Mouse (Mus musculus): ENCODE results near the gene Gm525.
"Not testable (repeated sequence)": the region's sequence is repeated elsewhere in the genome, so short reads cannot be mapped to it uniquely, and the experiment has no call there.

Gm525 gene

DNA sequence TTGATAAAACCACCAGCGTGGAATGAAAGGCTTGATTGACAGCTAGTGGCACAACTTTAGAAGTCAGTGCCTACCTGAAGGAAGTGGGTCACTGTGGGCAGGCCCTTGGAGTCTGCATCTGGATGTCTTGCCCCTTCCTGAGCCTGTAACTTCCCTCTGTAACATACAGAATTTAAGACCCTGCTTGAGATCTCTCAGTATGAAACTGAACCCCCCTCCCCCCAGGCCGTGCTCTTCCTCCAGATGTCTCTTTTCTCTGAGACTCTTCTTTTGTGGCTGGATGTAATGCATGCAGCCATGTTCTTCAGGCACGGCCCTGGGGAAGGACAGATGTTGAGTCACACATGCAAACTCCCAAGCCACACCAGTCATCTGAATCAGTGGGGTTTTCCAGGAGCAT is 21.7 kb downstream of the Gm525 start:
- no peak for DNase-seq (ENCODE audit: low spot score in 2 of 2)

DNA sequence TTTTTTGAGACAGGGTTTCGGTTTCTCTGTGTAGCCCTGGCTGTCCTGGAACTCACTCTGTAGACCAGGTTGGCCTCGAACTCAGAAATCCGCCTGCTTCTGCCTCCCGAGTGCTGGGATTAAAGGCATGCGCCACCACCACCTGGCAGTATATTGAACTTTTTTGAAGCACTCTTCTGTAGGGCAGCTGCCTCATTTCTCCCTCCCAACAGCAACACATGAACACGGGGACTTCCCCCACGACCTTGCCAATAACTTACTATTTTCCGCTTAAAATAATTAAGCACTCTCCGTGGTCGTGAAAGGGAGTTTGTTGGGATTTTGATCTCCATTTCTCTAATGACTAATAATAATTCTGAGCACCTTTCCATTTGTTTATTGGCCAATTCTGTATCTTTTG is 23.7 kb downstream of the Gm525 start:
- DNase-seq (ENCODE audit: low spot score in 2 of 2): not testable (repeated sequence)

DNA sequence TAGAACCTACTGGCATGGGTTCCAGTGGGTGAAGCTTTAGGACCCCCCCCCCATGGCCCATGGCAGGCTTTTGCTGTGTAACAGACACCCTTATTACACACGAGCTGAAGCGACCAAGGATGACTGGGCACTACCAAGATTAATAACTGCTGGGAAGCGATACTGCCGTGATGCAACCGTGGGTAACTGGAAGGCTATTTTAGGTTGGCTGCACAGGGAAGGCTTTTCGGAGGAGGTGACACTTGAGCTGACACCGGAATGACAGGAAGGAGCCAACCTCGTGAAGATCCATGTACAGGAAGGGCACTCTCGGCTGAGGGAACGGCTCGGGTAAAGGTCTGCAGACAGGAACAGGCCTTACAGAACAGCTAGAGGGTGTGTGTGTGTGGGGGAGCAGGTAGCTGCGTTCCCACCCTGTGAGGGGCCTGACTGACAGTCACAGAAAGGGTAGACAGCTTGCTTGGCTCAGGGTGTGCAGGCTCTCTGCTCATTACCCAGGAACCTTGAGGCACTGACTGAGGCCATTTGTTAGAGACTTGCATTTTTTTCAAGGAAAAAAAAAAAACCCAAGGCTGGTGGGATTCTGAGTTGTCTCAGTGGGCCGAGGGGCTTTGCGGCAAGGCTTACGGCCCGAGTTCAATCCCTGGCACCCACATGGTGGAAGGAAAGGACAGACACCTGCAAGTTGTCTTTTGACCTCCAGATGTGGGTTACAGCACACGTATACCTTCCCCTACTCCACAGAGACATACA is 24.6 kb downstream of the Gm525 start:
- DNase-seq (ENCODE audit: low spot score in 2 of 2): no peak

DNA sequence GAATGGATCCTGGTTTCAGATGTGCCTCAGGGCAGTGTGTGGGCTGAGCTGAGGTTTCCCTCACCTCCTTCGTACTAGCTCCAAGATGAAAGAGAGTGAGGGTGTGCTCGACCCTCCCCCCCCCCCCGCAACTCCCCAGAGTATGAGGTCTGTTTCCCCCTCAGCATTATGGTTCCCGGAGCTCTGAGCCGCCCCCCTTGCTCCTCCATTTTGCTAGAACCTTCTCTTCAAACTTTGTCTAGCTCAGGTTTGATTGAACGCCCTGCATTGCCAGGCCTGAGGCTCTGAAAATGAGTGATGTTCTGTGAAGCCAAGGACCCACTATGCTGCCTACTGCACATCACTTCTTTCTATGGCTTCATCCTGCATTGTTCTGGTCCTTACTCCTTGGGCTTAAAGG is 25.3 kb downstream of the Gm525 start:
- no peak for DNase-seq (ENCODE audit: low spot score in 2 of 2)

DNA sequence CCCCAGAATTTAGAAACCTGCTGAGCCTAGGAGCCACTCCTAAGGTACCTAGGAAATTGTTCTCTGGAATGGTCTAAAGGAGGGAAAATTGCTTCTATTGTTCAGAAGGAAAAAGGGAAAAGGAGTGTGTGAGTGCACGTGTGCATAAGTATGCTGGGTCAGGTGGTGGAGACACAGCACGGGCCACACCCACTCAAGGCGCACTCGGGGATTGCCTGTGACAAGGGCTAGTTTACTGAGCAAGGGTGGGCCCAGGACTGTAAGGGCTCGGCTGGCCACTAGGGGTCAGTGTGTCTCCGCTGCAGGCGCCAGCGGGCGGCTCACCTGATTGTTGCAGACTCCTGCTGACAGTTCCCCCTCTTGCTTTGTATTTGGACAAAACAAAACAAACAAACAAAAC is 26.8 kb downstream of the Gm525 start:
- peak; percentile 33 to 86 for DNase-seq (ENCODE audit: low spot score in 2 of 2)

DNA sequence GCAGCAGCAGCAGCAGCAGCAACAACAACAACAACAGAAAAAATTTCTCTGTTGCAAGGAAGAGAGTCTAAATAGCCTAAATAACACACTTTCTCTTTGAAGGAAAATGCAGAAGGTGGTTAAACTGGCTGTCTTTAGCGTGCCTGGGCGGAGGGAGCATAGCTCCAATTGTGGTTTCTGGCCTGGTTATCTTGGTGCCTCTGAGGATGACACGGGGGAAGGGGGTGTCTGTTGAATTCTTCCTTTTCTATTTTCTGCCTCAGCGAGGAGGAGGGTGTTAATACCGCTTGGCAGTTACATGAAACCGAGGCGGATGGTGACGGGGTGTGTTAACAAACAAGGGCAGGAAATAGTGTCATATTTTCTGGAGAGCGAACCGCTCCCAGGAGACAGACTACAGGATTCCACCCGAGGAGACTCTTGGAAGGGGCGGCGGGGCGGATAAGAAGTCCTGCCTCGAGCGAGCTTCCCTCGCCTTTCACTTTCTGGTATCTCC is 27.2 kb downstream of the Gm525 start:
- DNase-seq (ENCODE audit: low spot score in 2 of 2): peak; percentile 18 to 65

DNA sequence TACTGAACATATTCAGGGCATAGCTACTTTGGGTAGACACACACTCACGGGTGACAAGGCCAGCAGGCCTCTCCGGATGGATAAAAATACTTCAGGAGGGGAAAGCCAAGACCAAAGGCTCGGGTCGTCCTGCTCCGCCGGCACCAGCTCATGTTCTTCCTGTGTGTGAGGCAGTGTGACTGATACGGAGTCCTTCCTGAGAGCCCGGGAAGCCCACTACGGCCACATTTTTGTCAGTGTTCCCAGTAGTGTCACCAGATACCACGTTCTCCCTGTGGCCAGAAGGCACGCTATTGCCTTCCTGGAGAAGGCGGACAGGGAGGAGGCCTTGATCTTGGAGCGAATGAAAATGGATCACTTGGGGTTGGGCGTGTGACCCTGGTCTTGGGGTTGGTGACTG is 29.5 kb downstream of the Gm525 start:
- DNase-seq (ENCODE audit: low spot score in 2 of 2): no peak

DNA sequence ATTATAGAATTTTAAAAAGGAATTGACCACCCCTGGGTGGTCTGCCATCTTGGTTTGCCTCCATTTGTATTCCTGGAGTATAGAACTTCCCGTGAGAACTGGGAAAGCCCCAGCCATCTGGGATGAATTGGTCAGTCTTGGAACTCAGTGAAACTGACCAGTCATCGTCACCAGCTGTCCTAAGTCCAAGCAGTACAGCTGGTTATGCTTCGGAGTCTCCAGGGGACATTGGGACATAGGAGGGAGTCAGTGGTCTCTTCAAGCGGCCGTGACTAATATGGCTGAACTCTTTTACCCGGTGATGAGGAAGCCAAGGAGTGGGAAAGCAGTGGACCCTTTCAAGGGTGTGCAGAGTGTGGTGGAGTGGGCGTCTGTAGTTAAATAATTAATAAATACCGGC is 31.6 kb downstream of the Gm525 start:
- DNase-seq (ENCODE audit: low spot score in 2 of 2): no peak

DNA sequence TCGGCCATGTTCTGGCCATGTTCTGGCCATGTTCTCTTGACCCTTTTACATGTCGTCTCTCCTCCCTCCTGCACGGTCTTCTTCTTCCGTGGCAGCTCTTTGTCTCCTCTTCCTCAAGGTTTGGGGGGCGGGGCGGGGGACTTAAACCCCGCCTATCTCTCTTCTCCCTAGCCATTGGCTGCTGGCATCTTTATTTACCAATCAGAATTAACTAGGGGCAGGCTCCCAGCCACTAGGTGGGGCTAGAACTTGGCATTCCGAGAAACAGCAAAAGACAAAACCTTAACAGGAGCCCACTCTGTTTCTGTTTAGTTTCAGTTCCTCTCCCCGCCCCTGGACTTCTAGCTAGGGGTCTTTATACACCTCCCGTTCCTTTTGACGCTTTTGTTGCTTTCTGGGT is 32.2 kb downstream of the Gm525 start:
- DNase-seq (ENCODE audit: low spot score in 2 of 2): no peak

DNA sequence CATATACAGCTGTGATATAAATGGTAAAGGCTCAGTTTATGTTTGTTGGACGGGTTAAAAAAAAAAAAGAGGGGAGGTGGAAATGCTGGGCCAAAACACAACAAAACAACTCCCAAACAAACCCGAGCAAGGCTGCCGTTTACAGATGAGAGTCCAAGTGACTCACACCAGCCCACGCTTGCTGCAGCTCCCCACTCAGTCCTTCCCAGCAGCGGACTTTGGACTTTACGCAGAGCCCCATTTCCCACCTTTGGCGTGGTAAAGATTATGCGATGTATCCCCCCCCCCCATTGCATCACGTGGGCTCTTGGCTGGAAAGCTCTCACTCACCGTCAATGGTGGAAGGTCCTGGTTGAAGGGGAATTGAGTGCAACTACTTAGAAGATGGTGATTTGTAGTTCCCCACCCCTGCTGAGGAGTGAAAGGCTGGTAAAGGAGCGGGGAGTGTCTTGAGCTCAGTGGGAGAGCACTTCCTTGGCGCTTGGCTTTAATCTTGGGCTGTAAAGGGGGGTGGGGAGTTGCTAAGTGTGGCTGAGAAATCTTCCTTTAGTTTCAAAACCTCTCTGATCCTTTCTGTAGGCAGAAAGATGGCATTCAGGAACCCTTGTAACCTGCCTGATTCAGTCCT is 33.7 kb downstream of the Gm525 start:
- DNase-seq (ENCODE audit: low spot score in 2 of 2): no peak

DNA sequence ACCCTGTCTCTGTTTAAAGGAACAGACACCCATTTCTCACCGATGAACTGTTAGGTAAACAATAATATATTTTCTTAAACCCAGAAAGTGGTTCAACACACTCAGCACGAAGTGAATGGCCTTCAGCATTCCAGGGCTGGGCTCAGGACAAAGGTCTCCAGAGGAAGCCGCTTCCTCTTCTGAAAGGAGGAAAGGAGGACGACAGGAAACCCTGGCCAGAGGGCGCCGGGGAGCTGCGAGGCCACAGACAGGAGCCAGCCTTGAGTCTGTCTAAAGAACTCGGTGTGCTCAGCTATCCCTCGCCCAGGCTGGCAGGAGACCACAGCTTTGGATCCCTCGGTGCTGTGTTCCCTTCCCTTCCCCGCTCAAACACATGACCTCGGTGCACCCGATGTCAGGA is 50.8 kb downstream of the Gm525 start:
- DNase-seq (ENCODE audit: low spot score in 2 of 2): no peak

DNA sequence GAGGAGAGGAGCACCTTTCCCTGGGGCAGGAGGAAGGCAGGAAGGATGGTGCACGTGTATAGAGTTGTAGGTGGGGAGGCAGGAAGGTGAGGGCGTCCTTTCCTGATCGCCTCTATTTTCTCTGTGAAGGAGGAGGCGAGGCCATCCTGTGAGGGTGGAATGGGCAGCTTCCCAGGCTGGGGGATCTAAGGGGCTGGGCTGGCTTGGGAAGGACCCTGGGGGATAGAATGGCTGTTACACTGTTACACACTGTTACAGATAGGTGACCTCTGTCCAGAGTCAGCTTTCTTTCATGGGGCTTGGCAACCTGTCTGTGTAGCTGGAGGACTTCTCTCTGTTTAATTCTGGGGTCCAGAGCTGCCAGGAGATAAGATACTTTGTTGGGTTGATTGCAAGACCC is 57.2 kb downstream of the Gm525 start:
- no peak for DNase-seq (ENCODE audit: low spot score in 2 of 2)

DNA sequence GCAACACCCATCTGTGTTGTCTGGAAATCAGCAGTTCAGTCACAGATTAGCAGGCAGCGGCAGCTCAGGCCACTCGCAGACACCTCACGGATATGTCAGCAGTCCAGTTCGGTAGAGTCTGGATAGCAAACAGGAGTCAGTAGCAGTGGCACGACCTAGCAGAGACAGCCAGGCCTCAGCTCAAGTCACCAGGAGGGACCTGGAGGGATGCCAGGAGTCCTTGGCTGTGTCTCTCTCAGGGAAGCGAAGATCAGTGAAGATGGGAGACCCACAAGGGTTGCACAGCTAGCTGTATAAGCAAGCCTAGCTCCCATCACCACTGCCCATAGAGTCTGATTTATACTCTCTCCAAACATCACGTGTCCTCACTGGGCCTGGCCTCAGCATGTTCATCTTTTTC is 58.8 kb downstream of the Gm525 start:
- DNase-seq (ENCODE audit: low spot score in 2 of 2): no peak

DNA sequence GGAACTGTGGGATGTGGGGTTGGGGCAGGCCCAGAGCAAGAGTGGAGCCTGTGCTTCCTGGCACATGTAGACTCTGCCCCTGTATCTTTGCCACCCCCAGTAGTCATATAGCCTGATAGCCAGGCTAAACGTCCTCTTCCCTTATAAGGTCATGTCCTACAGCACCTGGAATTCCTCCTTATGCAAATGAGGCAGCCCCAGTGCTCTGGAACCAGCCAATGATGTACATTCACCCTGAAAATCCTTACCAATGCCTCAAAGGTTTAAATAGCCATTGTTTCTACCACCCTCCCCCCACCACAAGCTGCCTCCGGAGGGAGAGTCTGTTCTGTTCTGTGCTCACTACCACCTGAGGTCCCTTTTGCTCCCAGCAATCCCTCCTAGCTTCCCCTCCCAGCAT is 60.6 kb downstream of the Gm525 start:
- DNase-seq (ENCODE audit: low spot score in 2 of 2): no peak

DNA sequence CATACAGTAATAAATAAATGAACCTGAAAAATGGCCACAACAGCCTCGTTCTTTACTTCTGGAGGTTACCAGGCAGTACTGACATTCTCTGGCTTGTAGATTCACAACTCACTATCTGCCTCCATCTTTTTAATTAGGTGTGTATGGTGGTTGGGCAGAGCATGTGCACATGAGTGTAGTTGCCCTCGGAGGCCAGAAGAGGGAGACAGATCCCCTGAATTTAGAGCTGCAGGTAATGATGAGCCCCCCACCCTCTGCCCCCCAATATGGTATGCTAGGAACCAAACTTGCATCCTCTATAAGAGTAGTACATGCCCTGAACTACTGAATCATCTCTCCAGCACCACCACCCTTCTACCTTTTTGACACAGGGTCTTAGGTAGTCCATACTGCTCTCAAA is 64.3 kb downstream of the Gm525 start:
- DNase-seq (ENCODE audit: low spot score in 2 of 2): no peak
